Mouse (Mus musculus) ES-Bruce4 (cell line): ENCODE measurements around the gene Itgb4.

Experiments
- CTCF ChIP-seq: IDR thresholded peaks from one replicate; pipeline ENCODE4 v1.8.1; 2011; ENCODE audit warnings: low read depth, low read length
- EP300 ChIP-seq: IDR thresholded peaks from 2 replicates; pipeline ENCODE4 v1.6.1; 2011; ENCODE audit warnings: low read depth, low read length; ENCODE audit not compliant: insufficient read depth
- POLR2A ChIP-seq: IDR thresholded peaks from one replicate; pipeline ENCODE4 v1.8.1; 2011; ENCODE audit warnings: low read length; ENCODE audit not compliant: insufficient read depth

- TF ChIP-seq POLR2A (no peak), CTCF (no peak), EP300 (no peak)
Measured at GRCm38 (mm10) chr11:116008832-116009375, 34.4 kb downstream of the Itgb4 start.
